Mouse (Mus musculus): ENCODE results near the gene Rhcg.

GRCm38 (mm10) chr7:79615008-79615407 lies 2.4 kb downstream of the Rhcg start:
- TF ChIP-seq POLR2A (IDR thresholded peaks at IDR 0.05; ENCODE audit: low read depth, low read length) = no peak
- no peak for TF ChIP-seq CTCF (IDR thresholded peaks at IDR 0.05; ENCODE audit: borderline replicate concordance, insufficient read depth, low read length)

Measured in embryonic fibroblast, embryonic 13.5 days (primary cell).